14 mouse cellular contexts compared by ENCODE assay signal in genomic region chr9:55543336-55543702, GRCm38 (mm10). TPM values are rescaled to one million over a fixed set of nuclear protein-coding genes. Genes with fewer than 3 reads are reported as not detected.
DNase-seq lines count a peak whose midpoint lies in the region; ATAC-seq lines count a peak whose summit lies in the region.
"Had no signal": no experiment of that assay in that cellular context is flagged by ENCODE, and none has a peak within 500 bp of the region (broad histone marks: within the 10 kb centered on the region; RNA-seq: fewer than 3 reads in every experiment).

No protein-coding gene starts in this region.

- peaks cover 97% of the 10 kb centered on the region for H3K27me3 ChIP-seq in hindbrain, embryonic 12.5 days
- H3K27me3 ChIP-seq in hindbrain, embryonic 16.5 days (replicated peaks; ENCODE audit: control insufficient read depth, insufficient read depth, low read length): peaks cover 54% of the 10 kb centered on the region
- H3K27me3 ChIP-seq in limb, embryonic 10.5 days (ENCODE audit: low read depth, poor library complexity, severe bottlenecking): peaks cover 100% of the 10 kb centered on the region

- H3K27ac ChIP-seq in hindbrain, embryonic 12.5 days: no peak overlapping the region
- H3K27ac ChIP-seq in hindbrain, embryonic 16.5 days (ENCODE audit: low read depth, low read length): no peak overlapping the region
- H3K27ac ChIP-seq in limb, embryonic 10.5 days: no peak overlapping the region
- H3K27ac ChIP-seq: kidney, embryonic 15.5 days had no signal

- WGBS in hindbrain, embryonic 12.5 days: 2% methylated on average over 8 of the region's 8 CpGs
- WGBS in hindbrain, embryonic 16.5 days: 7% methylated on average over 8 of the region's 8 CpGs
- 3% methylated on average over 8 of the region's 8 CpGs for WGBS in limb, embryonic 10.5 days

- peaks cover 35% of the 10 kb centered on the region for H3K4me1 ChIP-seq in hindbrain, embryonic 12.5 days
- peaks cover 20% of the 10 kb centered on the region for H3K4me1 ChIP-seq in hindbrain, embryonic 16.5 days (ENCODE audit: control insufficient read depth, insufficient read depth, low read depth, low read length)
- peaks cover 77% of the 10 kb centered on the region for H3K4me1 ChIP-seq in limb, embryonic 10.5 days

- H3K4me2 ChIP-seq in hindbrain, embryonic 12.5 days (replicated peaks): no peak overlapping the region
- no peak overlapping the region for H3K4me2 ChIP-seq in hindbrain, embryonic 16.5 days (ENCODE audit: low read length)

- H3K4me3 ChIP-seq in hindbrain, embryonic 12.5 days: peak overlapping the region; percentile 34
- H3K4me3 ChIP-seq in hindbrain, embryonic 16.5 days (ENCODE audit: low read length): no peak overlapping the region
- peak overlapping the region; percentile 38 for H3K4me3 ChIP-seq in limb, embryonic 10.5 days

- ATAC-seq in hindbrain, embryonic 12.5 days (ENCODE audit: low FRiP score): no peak
- ATAC-seq in hindbrain, embryonic 16.5 days: no peak

- no peaks in the 10 kb centered on the region for H3K36me3 ChIP-seq in hindbrain, embryonic 12.5 days
- no peaks in the 10 kb centered on the region for H3K36me3 ChIP-seq in hindbrain, embryonic 16.5 days (ENCODE audit: control insufficient read depth, insufficient read depth, low read length)
- H3K36me3 ChIP-seq in limb, embryonic 10.5 days: no peaks in the 10 kb centered on the region
- H3K36me3 ChIP-seq: G1E; kidney, embryonic 15.5 days had no signal

- H3K9ac ChIP-seq in hindbrain, embryonic 12.5 days: no peak overlapping the region
- H3K9ac ChIP-seq in hindbrain, embryonic 16.5 days (ENCODE audit: low read depth, low read length): no peak overlapping the region
- H3K9ac ChIP-seq: kidney, embryonic 15.5 days had no signal

- H3K9me3 ChIP-seq in hindbrain, embryonic 12.5 days (replicated peaks): no peaks in the 10 kb centered on the region
- H3K9me3 ChIP-seq in hindbrain, embryonic 16.5 days (ENCODE audit: control insufficient read depth, low read length): no peaks in the 10 kb centered on the region
- H3K9me3 ChIP-seq in limb, embryonic 10.5 days (replicated peaks): no peaks in the 10 kb centered on the region
- H3K9me3 ChIP-seq: kidney, embryonic 15.5 days had no signal

- peak; percentile 23 for DNase-seq in R1 (ENCODE audit: low read depth, low spot score)
- peak; percentile 41 for DNase-seq in embryo, embryonic 11 days
- no peak for DNase-seq in limb, embryonic 10.5 days (ENCODE audit: low spot score)
- DNase-seq in gastrocnemius, adult 18-20 months (ENCODE audit: low spot score): no peak
- DNase-seq in adrenal gland, postnatal 25 days: no peak
- no peak for DNase-seq in urinary bladder, adult 2 months (ENCODE audit: low spot score)
- DNase-seq: adrenal gland, adult 8-10 months had no signal

RNA-seq across cellular contexts. Expression of gene Isl2, which starts 4.8 kb away (rescaled TPM):
- polyA plus RNA-seq in hindbrain, embryonic 12.5 days (2016; fragmentation: Nextera tagmentation; extraction: Ambion mirVana): 16.7 and 20.0 TPM in 2 replicates
- 1.8 and 3.6 TPM in 2 replicates for polyA plus RNA-seq in hindbrain, embryonic 16.5 days (2015; fragmentation: Nextera tagmentation; extraction: Ambion mirVana)
- 2.5 and 3.4 TPM in 2 replicates for polyA plus RNA-seq in limb, embryonic 10.5 days (2016; fragmentation: Nextera tagmentation; extraction: Ambion mirVana)
- total RNA-seq in gastrocnemius, adult 18-20 months (2021): not detected
- not detected in 2 replicates for total RNA-seq in adrenal gland, postnatal 25 days (2021)
- 0.32 and 0.37 TPM in 2 replicates for polyA plus RNA-seq in urinary bladder, adult 2 months (2012; rRNA removed)
- total RNA-seq: adrenal gland, adult 8-10 months; G1E; gastrocnemius, postnatal 36 days; left cerebral cortex, postnatal 14 days had no signal
- polyA plus RNA-seq: lung, embryonic 16.5 days had no signal

RNA-seq across cellular contexts. Expression of gene Etfa, which starts 31.3 kb away (rescaled TPM):
- 118 and 123 TPM in 2 replicates for polyA plus RNA-seq in hindbrain, embryonic 12.5 days (2016; fragmentation: Nextera tagmentation; extraction: Ambion mirVana)
- 99.7 and 111 TPM in 2 replicates for polyA plus RNA-seq in hindbrain, embryonic 16.5 days (2015; fragmentation: Nextera tagmentation; extraction: Ambion mirVana)
- 147 and 170 TPM in 2 replicates for polyA plus RNA-seq in limb, embryonic 10.5 days (2016; fragmentation: Nextera tagmentation; extraction: Ambion mirVana)
- total RNA-seq in gastrocnemius, adult 18-20 months (2021): 100 to 1,000 TPM; 260 to 304 TPM
- 473 and 491 TPM in 2 replicates for total RNA-seq in adrenal gland, postnatal 25 days (2021)
- polyA plus RNA-seq in urinary bladder, adult 2 months (2012; rRNA removed): 93.4 and 107 TPM in 2 replicates

Comparison
In these comparisons a context has a peak if more than half of its experiments do, and no peak if none do; other contexts are left out.
1. DNase-seq: peak in R1 (single experiment) and embryo, embryonic 11 days (single experiment); none in limb, embryonic 10.5 days (single experiment), gastrocnemius, adult 18-20 months (single experiment), adrenal gland, postnatal 25 days (single experiment) and urinary bladder, adult 2 months (single experiment).